Mouse (Mus musculus) Patski (cell line): ENCODE results near the gene Comt. TPM values are rescaled to one million over a fixed set of nuclear protein-coding genes. Genes with fewer than 3 reads are reported as not detected.

Experiments used
- ATAC-seq: fragments of 100-300 bp; one replicate; pipeline ENCODE4 v1.8.0; 2021
- CTCF ChIA-PET: fragments of 350-600 bp; sonication (Branson Sonifier 250); formaldehyde crosslinking; loops from one replicate; lab custom pipeline; 2022; ENCODE audit warnings: inconsistent platforms; lab: Charles Lee
- POLR2A ChIA-PET: fragments of 350-600 bp; sonication (Branson Sonifier 250); formaldehyde crosslinking; loops from one replicate; lab custom pipeline; 2022; ENCODE audit warnings: antibody characterized with exemption, inconsistent platforms; lab: Charles Lee
- DNase-seq: peaks from one replicate; pipeline ENCODE4 v3.0.0-alpha.2; 2011; ENCODE audit warnings: low read depth, low spot score
- H3K27me3 ChIP-seq: fragments of 371-371 bp; one replicate; pipeline ENCODE4 v1.5.1; 2021
- CTCF ChIP-seq: fragments of 100-300 bp; IDR thresholded peaks from one replicate; pipeline ENCODE4 v1.5.1; 2021
- in situ Hi-C: fragments of 300-500 bp; cut with MboI; formaldehyde crosslinking; loops from 3 replicates; pipeline ENCODE4 v1.11.1; 2018; ENCODE audit warnings: low pct_unique_long_range_greater_than_20kb, mixed read lengths
- polyA plus RNA-seq: library from polyadenylated mRNA; unstranded; gene quantifications from one replicate; pipeline ENCODE4 v1.2.3, GENCODE M21; 2021

Gene Comt
- polyA plus RNA-seq, 1 experiment from 2014 or later: 229 TPM

DNA sequence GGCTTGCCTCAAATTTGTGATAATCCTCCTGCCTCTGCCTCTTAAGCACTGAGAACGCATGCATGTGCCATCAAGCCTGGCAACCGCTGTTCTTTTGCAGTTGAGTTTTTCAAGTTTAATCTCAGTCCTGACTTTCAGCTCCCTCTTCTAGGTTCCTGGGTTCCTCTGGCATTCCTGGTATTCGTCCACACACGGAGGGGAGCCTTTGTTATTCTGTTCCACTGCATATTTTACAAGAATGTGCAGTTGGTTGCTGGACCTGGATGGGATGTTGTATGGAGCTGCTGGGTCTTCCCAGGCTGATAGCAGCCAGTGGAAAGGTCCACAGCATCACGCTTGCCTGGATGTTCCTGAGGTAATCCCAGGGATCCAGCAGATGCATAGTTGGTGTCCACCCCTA is 41.2 kb downstream of the Comt start:
- CTCF ChIA-PET: interaction anchor here (1.0 kb wide), 1 partner anchor 58 kb away, joined by 4 read pairs; no protein-coding TSS in a partner anchor
- DNase-seq (no peak), ATAC-seq (no peak)
- H3K27me3 ChIP-seq: no peaks in the 10 kb centered on the region
- POLR2A ChIA-PET: no interaction called here
- in situ Hi-C loops: loop anchor here (5.0 kb wide), 1 partner anchor 33 kb away; no protein-coding TSS in a partner anchor
- TF ChIP-seq CTCF: no peak

GRCm38 (mm10) chr16:18384659-18385058 is 42.0 kb downstream of the Comt start:
- no peaks in the 10 kb centered on the region for H3K27me3 ChIP-seq
- ATAC-seq (no peak), DNase-seq (no peak)
- in situ Hi-C loops: loop anchor here (5.0 kb wide), 1 partner anchor 32 kb away; no protein-coding TSS in a partner anchor
- ChIA-PET CTCF (interaction anchor here (1.4 kb wide), 1 partner anchor 25 kb away, joined by 3 read pairs; no protein-coding TSS in a partner anchor), POLR2A (interaction anchor here (1.6 kb wide), 1 partner anchor 21 kb away, joined by 3 read pairs; no protein-coding TSS in a partner anchor)
- TF ChIP-seq CTCF: no peak

DNA sequence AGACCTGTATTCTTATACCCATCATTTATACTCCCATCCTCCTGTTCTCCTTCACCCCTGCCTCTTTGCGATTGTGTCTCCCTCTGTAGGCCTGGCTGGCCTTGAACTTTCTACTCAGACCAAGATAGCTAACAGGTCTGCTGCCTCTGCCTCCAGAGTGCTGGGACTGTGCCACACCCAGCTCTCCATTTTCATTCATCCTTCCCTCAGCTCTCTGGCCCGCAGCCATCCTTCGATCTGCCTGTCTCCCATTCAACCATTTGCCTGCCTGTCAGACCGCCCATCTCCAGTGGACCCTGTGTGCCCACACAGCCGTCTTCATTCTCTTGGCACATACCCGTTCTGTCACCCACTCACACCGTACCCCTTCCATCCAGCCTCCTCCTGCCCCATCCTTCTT is 42.4 kb downstream of the Comt start:
- in situ Hi-C loops: no loop called here
- CTCF ChIA-PET: interaction anchor here (1.1 to 1.4 kb wide), 2 partner anchors 25 to 39 kb away, joined by 3 read pairs; no protein-coding TSS in a partner anchor
- H3K27me3 ChIP-seq: no peaks in the 10 kb centered on the region
- ATAC-seq: no peak
- no peak for DNase-seq
- POLR2A ChIA-PET: interaction anchor here (1.6 kb wide), 1 partner anchor 21 kb away, joined by 3 read pairs; no protein-coding TSS in a partner anchor
- no peak for TF ChIP-seq CTCF

DNA sequence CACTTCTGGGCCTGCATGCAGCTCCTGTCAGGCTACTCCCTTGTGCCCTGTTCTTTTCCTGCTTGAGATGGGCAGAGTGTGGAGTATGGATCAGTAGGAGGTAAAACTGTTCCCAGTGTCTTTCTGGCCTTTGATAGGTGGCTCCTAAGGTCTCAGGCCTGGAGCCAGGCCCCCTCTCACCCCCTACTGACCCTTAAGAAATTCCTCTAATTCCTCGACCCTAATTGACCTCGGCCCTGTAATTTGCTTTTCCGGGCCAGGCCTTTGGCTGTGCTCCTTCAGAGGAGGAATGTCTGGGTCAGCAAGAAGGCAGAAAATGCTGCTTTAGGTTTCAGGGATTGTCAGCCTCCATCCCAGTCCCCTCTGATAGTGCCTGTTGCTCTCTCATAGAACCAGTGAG is 42.9 kb downstream of the Comt start:
- in situ Hi-C loops: no loop called here
- ChIA-PET CTCF (interaction anchor here (1.1 to 1.4 kb wide), 2 partner anchors 25 to 39 kb away, joined by 3 read pairs; no protein-coding TSS in a partner anchor), POLR2A (interaction anchor here (1.6 kb wide), 1 partner anchor 22 kb away, joined by 3 read pairs; no protein-coding TSS in a partner anchor)
- ATAC-seq (no peak), DNase-seq (no peak)
- no peaks in the 10 kb centered on the region for H3K27me3 ChIP-seq
- no peak for TF ChIP-seq CTCF

DNA sequence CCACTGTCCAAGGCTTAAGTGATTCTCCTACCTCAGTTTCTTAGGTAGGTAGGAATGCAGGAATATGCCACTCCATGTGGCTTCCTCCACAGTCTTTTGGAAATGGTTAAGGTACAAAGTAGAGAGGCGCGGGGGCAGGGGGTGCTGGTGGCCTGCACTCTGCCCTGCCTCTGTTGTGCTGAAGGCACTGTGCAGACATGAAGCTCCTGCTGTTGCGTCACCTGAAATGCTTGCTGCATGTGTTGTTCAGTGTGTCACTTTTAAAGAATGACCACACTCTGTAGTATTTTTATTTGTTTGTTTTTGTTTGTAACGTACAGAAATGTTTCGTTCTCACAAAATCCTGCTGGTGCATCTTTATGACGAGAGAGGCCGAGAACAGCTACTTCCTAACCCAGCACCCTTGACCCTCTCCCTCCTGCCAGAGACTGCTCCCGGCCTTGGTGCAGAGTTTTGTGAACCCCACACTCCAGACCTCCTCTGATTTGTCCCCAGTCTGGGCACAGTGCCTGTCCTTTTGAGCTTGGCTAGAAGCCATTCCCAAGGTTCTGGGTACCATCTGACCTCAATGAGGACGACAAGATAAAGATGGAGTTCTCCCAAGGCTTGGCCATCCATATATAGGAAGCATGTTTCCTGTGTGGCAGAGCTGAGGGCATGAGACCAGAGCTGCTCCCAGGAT is 43.5 kb downstream of the Comt start:
- CTCF ChIA-PET: interaction anchor here (1.1 to 1.4 kb wide), 2 partner anchors 24 to 38 kb away, joined by 3 read pairs; no protein-coding TSS in a partner anchor
- H3K27me3 ChIP-seq: no peaks in the 10 kb centered on the region
- POLR2A ChIA-PET: interaction anchor here (1.6 kb wide), 1 partner anchor 22 kb away, joined by 3 read pairs; no protein-coding TSS in a partner anchor
- no peak for DNase-seq
- in situ Hi-C loops: no loop called here
- ATAC-seq: no peak
- TF ChIP-seq CTCF: no peak

GRCm38 (mm10) chr16:18381621-18382258 is 44.9 kb downstream of the Comt start:
- H3K27me3 ChIP-seq: no peaks in the 10 kb centered on the region
- no peak for TF ChIP-seq CTCF
- in situ Hi-C loops: no loop called here
- DNase-seq (no peak), ATAC-seq (no peak)
- ChIA-PET POLR2A (interaction anchor here (1.2 kb wide), 1 partner anchor 23 kb away, joined by 4 read pairs; no protein-coding TSS in a partner anchor), CTCF (no interaction called here)

DNA sequence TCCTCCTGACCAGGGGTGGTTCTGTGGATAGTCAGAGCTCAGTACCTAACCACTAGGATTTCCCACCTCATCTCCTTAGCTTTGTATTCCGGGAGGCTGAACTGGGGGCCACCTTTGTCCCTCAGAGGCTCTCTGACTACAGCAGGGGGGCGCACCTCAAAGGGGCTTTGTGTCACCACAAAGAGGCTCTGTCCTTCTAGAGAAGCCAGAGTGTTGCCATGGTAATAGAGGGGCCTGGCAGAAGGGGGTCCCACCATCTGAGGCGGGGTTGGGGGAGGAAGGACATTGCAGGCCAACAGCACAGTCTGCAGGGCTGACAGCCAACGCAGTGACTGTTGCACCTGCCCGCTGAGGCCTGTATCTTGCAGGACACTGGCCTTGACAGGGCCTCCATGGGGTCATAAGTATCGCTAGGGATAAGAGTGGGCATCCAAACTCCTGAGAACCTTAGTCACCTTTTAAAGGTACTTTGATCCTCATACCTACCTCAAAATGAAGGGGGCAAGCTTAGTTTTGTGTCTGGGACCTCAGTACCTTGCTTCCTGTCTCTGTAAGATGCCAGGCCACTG is 46.1 kb downstream of the Comt start:
- ATAC-seq: no peak
- in situ Hi-C loops: no loop called here
- POLR2A ChIA-PET: interaction anchor here (1.2 kb wide), 1 partner anchor 22 kb away, joined by 4 read pairs; no protein-coding TSS in a partner anchor

DNA sequence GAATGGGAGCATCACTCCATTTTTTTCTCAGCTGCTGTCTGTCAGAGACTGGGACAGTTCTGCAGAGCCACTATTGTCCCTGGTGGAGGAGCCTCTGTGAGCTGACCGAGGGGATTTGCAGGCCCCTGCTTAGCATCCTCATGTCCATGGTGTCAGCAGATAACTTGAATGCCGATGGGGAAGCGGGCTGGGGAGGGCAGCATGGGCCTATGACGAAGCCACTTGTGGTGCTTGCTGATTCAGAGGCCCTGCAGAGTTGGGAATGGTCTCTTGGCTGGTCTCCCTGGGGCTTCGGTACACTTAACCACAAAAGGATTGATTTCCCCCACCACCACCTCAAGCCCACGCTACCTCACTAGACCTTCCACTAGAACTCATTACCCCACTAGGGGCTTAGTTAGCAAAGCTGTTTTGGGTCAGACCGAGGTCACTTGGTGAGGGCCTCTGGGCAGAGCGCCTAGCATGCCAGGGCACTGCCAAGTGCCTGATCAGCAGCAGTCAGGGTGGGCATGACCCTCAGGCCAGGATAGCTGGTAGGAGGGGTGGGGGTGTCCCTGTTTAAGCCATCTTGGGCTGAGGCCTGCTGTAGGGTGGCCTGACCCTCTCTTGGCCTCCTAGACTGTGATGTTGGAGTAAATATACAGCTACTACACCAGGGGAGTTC is 47.2 kb downstream of the Comt start:
- no peak for ATAC-seq
- no peaks in the 10 kb centered on the region for H3K27me3 ChIP-seq
- POLR2A ChIA-PET: no interaction called here
- CTCF ChIA-PET: interaction anchor here (0.9 kb wide), 1 partner anchor 33 kb away, joined by 3 read pairs; no protein-coding TSS in a partner anchor
- no peak for TF ChIP-seq CTCF
- no peak for DNase-seq
- in situ Hi-C loops: no loop called here

More for the DNA sequence above, 46.1 kb downstream of the Comt start:
- no peaks in the 10 kb centered on the region for H3K27me3 ChIP-seq
- DNase-seq: no peak
- TF ChIP-seq CTCF: no peak
- CTCF ChIA-PET: interaction anchor here (0.9 kb wide), 1 partner anchor 34 kb away, joined by 3 read pairs; no protein-coding TSS in a partner anchor

DNA sequence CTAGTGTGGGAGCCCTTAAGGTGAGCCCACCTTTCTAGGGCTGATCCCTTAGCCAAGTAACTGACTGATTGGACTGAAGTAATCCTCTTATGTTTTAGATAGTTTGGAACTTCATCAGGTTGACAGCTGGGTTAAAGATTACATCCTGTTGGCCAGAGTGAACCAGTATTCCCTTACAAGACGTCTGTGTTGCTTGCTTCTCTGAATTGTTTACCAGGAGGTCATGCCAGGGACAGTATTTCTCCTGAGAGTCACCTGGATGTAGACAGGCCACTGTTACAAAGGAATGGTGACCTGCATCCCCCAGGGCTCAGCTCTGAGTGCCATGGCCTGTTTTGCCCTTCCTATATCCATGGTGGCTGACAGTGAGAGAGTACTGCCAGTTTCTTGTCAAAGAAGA is 48.2 kb downstream of the Comt start:
- ATAC-seq: no peak
- in situ Hi-C loops: no loop called here
- POLR2A ChIA-PET: no interaction called here
- no peak for TF ChIP-seq CTCF
- no peak for DNase-seq
- CTCF ChIA-PET: interaction anchor here (1.1 kb wide), 1 partner anchor 9 kb away, joined by 3 read pairs; no protein-coding TSS in a partner anchor
- no peaks in the 10 kb centered on the region for H3K27me3 ChIP-seq
